Mouse (Mus musculus) CD4-positive naive resting alpha-beta T cell, adult 76 days (primary cell): ENCODE data around the gene Gm525. TPM values are rescaled to one million over a fixed set of nuclear protein-coding genes. Genes with fewer than 3 reads are reported as not detected.

Experiments
- total RNA-seq: library from RNA; stranded (reverse); gene quantifications from one replicate; pipeline ENCODE4 v1.2.4, GENCODE M21; 2023

Gm525 gene
- total RNA-seq, result not detected

GRCm38 (mm10) chr11:89073541-89073940 lies at the start of gene Gm525:
Gm525 (plus strand) TSS chr11:89073841.

DNA sequence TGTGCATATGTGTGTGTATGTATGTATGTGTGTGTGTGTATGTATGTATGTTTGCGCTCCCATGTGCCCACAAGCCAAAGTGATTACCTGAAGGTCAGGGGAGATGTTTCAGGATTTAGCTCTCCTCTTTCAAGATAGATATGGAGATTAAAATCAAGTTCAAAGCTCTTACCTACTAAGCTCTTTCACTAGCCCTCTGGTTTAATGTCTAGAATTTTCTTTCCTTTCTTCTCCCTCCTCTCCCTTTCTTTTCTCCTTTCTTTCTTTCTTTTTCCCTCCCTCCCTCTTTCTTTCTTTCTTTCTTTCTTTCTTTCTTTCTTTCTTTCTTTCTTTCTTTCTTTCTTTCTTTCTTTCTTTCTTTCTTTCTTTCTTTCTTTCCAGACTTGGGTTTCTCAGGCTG lies 6.9 kb upstream of the Gm525 start, which contains the start of gene Dgke:
Gene Dgke (minus strand): TSS at position 101 of the 400 bp plus-strand sequence.

Other genes with a start within 250 kb of the Gm525 start
- 1.6 TPM for gene Akap1, start 209.3 kb upstream of the Gm525 start, total RNA-seq
- gene Scpep1, start 118.4 kb upstream of the Gm525 start, total RNA-seq, result 14.9 TPM
- not detected for gene Elobl, start 106.9 kb upstream of the Gm525 start, total RNA-seq
- 28.1 TPM for gene Coil, start 103.6 kb upstream of the Gm525 start, total RNA-seq
- gene Trim25, start 74.5 kb upstream of the Gm525 start, total RNA-seq, result 101 TPM
- gene Dgke, start 7.0 kb upstream of the Gm525 start, total RNA-seq, result 20.3 TPM
- not detected for gene Nog, start 228.5 kb downstream of the Gm525 start, total RNA-seq